Mouse (Mus musculus): ENCODE data around the gene Samt4. TPM values are rescaled to one million over a fixed set of nuclear protein-coding genes. Genes with fewer than 3 reads are reported as not detected.
"Not testable (repeated sequence)": the region's sequence is repeated elsewhere in the genome, so short reads cannot be mapped to it uniquely, and the experiment has no call there.

Gene Samt4
- total RNA-seq (2014; fragmentation: Nextera tagmentation) (not detected in 2 replicates), total RNA-seq (2017) (not detected in 2 replicates)

GRCm38 (mm10) chrX:154481702-154482101 is at the start of gene Samt4:
Samt4 (plus strand) TSS chrX:154482002.
- no peak for ATAC-seq (replicated peaks; ENCODE audit: low FRiP score, low TSS enrichment, poor library complexity, severe bottlenecking)

DNA sequence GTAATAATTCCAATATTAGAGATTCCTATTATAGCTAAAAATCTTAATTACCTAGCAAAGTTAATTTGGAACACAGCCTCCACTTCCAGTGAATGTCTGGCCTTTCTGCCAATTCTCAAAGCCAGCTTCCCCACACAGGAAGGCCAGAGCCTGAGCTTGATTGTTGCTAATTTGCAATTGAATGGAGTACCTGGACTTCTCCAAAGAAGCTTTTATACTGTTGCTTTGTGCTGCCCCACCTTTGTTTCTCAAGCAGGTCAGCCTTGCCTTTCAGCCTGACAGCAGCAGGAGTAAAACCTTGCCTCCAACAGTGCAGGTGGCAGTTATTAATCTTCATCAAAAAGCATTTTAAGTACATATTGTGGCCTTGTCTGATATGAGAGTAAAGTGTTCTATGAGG is 38.1 kb upstream of the Samt4 start:
- ATAC-seq (replicated peaks; ENCODE audit: low FRiP score, low TSS enrichment, poor library complexity, severe bottlenecking), result not testable (repeated sequence)

- ATAC-seq (replicated peaks; ENCODE audit: low FRiP score, low TSS enrichment, poor library complexity, severe bottlenecking), result not testable (repeated sequence)
Measured at GRCm38 (mm10) chrX:154468386-154468785, 13.4 kb upstream of the Samt4 start.

Other genes starting within 250 kb of the Samt4 start
- not detected in 2 replicates for gene 4930524N10Rik, start 138.6 kb upstream of the Samt4 start, total RNA-seq (2014; fragmentation: Nextera tagmentation)
- gene 4930524N10Rik, start 138.6 kb upstream of the Samt4 start, total RNA-seq (2017), result not detected in 2 replicates
- gene Samt2, start 97.4 kb downstream of the Samt4 start, total RNA-seq (2014; fragmentation: Nextera tagmentation), result not detected in 2 replicates
- not detected in 2 replicates for gene Samt2, start 97.4 kb downstream of the Samt4 start, total RNA-seq (2017)

Data from megakaryocyte-erythroid progenitor cell, adult 5-6 weeks (primary cell).